Mouse (Mus musculus): Measurements from ENCODE around the gene Guf1.

DNA sequence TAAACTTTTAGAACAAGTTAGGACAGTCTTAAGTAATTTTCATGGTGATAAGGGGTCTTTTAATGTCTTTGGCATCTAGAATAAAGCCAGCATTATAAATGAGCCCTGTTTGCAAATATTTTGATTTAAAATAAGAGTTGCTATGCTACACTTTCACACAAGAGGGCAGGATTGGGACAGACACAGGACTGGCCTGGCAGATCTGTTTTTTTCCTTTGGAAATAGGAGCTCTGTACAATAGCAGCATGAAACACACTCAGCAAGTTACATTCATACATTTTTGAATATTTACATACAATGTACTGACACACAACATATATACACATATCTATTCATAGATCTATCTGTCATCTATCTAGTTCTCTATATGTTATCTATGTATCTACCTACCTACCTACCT, 44.3 kb downstream of the Guf1 start:
- no peak for TF ChIP-seq POLR2A (IDR thresholded peaks at IDR 0.05; ENCODE audit: control insufficient read depth, extremely low read depth, insufficient read depth, low read length, poor library complexity)
- no peak for TF ChIP-seq CTCF (IDR thresholded peaks at IDR 0.05; ENCODE audit: borderline replicate concordance, control insufficient read depth, extremely low read depth, insufficient read depth, low read length, poor library complexity)
